Mouse (Mus musculus): ENCODE results near the gene Dnah17. TPM values are rescaled to one million over a fixed set of nuclear protein-coding genes. Genes with fewer than 3 reads are reported as not detected.

The Dnah17 gene
- total RNA-seq, 2 experiments from 2014 or later = not detected

DNA sequence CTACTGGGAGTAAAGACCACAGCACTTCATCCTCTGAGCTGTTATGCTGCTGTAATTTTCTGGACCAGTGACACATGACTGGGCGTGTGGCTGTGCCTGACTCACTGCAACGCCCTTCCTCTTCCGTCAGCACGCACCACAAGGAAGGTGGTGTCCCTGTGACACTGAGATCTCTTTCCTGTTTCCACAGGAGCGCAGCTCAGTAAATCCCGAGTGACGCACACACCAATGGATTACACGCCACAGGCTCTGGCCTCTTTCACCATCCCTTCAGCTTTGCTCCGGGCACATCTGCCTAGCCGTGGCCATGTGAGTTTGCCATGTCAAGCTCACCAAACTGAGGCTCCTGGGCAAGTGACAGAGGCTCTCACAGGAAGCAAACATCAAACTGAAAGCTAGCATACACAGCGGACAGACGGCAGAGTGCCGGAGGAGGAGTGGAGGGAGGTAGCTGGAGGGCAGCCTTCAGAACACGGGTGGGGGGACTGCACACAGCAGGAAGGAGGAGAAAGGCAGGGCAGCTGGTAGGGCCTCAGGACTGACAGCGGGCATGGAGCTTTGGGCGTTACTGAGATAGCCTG lies 15.4 kb upstream of the Dnah17 start:
- ATAC-seq (replicated peaks; ENCODE audit: low FRiP score, poor library complexity, severe bottlenecking) = no peak

DNA sequence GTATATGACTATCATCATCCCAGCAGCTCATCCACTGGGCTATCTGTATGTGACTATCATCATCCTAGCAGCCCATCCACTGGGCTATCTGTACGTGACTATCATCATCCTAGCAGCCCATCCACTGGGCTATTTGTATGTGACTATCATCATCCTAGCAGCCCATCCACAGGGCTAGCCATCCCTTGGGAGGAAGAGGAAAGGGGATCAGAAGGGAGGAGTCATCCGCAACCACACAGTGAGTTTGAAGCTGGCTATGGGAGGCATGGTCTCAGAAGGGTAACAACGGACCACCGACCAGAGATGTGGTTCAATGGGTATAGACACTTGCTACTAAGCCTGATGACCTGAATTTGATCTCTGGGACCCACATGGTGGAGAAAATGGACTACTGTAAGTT lies 14.7 kb upstream of the Dnah17 start:
- no peak for ATAC-seq (replicated peaks; ENCODE audit: low FRiP score, poor library complexity, severe bottlenecking)

DNA sequence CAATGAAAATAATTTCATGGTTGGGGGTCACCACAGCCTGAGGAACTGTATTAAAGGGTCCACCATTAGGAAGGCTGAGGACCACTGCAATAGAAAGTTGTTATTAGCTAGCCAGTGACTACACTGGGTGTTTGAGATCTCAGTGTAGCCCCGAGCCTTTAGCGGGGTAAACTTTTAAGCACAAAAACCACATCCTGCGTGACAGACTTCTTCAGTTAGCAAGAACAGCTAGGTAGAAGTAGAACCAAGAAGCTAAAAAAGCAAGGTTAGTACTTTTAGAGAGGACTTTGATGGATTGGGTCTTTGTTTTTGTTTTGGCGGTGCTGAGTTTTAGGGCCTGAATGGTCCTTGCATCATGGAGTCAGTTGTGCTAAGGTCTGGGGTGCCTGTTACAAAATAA lies 13.3 kb upstream of the Dnah17 start:
- ATAC-seq (replicated peaks; ENCODE audit: low FRiP score, poor library complexity, severe bottlenecking) = no peak

DNA sequence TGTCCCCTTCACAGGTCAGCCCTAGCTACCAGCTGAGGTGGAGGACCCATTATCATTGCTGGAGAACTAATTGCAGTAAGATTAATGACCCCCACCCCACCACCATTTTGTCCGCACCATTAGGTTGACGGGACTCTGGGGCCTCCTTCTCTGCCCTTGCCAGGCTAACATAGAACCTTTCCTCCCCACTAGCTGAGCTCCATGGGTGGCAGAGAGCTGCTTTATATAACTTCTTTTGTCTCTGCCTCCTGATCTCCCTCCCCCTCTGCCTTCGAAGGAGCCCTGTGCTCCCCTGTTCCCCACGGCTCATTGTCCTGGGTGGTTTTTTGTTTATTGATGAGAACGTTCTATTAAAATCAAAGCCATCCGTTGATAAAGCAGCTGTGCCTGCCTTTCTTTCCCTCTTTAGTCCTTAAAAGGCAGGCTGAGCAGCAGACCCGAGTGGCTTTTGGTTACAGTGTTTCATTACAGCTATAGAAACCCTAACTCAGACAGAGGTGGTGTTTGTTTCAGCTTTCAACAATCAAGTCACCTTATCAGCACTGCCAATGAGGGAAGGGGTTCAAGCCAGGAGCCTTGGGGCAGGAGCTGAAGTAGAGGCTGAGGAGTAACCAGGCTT lies 12.2 kb upstream of the Dnah17 start:
- ATAC-seq (replicated peaks; ENCODE audit: low FRiP score, poor library complexity, severe bottlenecking) = no peak

DNA sequence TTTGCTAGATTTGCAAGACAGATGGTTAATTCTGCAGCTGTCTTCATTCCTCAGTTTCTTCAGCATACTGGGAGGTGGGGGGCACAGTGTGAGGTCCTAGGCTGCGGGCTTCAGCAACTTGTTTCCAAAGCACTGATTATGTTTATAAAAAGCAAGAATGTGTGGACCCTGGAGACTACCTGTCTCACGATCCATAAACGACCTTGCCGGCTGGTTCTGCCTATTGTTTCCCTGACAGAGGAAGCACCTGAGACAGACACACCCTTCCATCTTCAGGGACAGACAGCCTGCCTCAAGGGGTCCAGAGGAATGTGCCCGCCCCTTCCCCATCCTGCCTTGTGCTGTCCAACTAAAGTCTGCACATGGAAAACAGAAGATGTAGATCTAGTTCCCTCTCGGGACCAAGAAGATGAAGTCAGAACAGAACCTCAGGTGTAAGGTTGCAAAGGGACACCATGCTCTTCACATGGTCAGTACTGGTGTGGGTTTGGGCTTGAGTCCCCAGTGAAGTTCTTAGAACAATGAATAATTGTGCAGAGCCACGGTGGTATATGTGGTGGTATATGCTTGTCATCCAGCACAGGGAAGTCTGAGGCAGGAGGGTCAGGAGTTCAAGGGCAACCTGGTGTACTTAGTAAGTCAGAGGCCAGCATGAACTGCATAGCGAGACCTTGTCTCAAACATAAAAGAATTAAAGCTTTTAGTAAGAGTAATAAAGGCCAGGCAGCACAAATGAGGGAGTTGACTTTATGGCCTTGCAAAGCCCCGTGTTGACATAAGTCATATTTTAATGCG lies 10.5 kb upstream of the Dnah17 start:
- no peak for ATAC-seq (replicated peaks; ENCODE audit: low FRiP score, poor library complexity, severe bottlenecking)

DNA sequence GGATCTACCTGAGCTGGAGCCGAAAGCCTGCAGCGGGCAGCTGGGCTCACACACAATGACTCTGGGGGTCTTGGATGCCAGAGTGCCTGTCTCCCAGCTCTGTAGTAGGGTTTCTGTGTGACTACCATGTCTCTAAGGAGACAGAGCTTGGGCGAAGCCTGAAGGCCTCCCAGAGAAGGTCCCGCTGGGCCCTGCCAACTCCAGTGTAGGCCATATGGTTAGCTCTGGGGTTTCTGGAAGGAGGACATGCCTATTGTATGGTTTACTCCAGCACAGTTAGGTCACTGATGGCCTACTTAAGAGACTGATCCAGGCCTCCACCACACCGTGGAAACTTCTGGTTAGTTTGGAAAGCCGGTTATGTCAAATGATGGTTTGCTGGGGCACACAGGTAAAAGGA lies 7.9 kb upstream of the Dnah17 start:
- no peak for ATAC-seq (replicated peaks; ENCODE audit: low FRiP score, poor library complexity, severe bottlenecking)

DNA sequence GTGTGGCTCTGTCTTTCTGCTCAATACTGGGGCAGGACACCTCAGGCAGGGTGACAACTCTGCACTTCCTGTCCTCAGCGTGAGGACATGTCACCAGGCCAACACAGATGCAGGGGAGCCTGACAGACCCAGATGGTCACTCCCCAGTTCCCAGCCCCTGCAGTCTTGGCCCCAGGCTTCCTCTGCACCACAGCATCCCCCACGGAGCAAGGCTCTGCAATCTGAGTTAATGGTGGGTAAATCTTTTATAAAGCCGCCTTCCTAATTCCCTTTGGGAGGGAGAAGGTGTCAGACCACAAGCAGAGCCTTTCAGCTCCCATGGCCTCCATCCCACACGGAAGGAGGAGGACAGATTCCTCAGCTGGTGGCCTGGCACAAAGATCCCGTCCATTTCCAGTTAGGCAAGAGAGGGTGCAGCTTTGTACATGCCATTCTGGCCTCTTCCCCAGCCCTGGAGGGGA lies 5.8 kb upstream of the Dnah17 start:
- ATAC-seq (replicated peaks; ENCODE audit: low FRiP score, poor library complexity, severe bottlenecking) = no peak

DNA sequence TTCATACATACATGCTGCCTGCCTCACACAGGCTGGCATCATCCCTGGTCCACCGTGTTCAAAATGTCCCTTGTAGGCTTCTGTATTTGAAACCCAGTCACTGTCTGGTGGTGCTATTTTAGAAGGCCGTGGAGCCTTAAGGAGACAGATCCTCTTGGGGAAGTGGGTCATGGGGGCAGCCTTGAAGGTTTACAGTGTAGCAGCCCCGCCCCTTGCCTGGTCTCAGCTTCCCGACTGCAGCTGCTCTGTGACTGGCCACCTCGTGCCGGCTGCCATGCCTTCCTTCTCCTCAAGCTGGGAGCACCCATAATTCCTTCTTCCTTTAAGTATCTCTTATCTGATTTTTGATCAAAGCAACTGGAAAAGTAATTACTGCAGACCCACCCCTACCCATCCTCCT lies 4.8 kb upstream of the Dnah17 start:
- no peak for ATAC-seq (replicated peaks; ENCODE audit: low FRiP score, poor library complexity, severe bottlenecking)

DNA sequence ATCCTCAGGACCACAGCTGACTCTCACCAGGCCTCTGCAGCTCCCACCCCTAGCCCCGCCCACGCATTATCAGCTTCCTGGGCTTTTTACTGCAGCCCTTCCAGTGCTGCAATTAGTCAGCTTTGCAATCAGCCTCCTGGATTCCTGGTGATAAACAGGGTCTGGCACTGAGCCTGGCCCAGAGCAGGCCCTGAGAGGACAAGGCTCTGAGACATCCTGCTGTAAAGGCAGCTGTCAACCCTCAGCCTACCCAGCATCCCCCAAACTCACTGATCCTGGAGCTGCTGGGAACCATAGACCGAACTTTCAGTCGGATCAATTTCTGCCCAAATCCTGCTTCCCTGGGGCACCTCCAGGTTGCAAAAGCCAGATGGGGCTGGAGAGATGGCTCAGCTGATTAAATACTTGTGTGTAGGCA lies 3.3 kb upstream of the Dnah17 start:
- peak; percentile 43; the same call in 1 of the 2 replicates for ATAC-seq (replicated peaks; ENCODE audit: low FRiP score, poor library complexity, severe bottlenecking)

DNA sequence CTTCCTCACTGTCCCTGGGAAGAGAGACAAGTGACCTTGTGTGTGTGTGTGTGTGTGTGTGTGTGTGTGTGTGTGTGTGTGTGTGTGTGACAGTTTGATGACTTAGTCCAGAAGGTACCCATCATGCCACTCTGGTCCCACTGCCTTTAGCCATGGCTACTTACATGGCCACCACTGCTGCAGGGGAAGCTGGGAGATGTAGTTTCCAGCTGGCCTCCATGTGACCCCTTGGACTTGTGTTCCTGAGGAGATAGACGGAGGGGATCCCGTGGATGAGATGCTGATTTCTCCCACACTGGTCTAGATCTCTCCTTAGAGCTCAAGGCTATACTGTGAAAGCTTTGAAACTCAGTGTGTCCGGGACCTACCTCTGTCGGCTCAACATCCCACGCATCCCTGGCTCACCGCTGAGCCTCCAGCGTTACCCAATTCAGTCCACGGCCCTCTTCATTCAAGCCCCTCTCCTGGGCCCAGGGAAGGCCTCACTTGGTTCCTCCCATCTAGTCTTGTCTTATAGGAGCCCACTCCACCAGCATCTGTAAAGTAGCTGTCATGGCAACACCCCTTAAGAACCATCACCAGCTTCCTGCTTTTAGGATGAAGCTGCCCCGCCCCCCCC lies 2.8 kb upstream of the Dnah17 start:
- ATAC-seq (replicated peaks; ENCODE audit: low FRiP score, poor library complexity, severe bottlenecking) = no peak

DNA sequence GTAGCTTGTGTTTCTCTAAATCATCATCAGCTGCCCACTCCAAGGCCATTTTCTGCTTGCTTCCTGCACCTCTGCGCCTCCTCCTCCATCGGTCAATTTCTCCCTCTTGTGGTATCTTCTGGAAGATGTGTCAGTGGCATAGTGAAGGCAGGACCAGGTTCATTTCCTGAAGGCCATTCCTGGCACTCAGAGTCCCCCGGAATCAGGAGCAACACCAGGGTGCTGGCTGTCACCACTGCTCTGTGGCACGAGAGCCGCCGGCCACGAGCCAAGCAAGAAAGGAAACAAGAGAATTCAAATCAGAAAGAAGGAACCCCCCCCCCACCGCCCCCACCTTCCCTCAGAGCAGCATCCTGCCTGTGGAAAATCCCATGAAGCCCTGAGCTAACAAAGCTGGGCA lies 1.7 kb upstream of the Dnah17 start:
- no peak for ATAC-seq (replicated peaks; ENCODE audit: low FRiP score, poor library complexity, severe bottlenecking)

DNA sequence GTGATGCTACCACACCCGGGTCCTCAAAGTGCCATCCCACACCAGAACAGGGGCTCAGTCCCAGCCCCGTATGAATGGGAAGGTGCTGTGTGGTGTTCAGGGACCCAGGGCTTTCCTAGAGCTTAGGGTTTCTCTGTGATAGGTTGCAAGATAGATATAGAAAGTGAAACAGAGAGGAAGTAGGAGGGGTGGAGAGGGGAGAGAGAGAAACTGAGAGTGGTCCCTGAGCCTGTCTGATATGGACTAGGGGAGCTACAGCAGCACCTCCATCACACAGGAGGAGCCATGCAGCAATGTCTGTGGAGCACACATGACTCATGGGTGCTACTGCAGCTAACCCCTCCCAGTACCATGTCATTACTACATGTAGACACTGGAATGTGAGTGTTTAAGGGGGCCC lies 622 bp downstream of the Dnah17 start:
- ATAC-seq (replicated peaks; ENCODE audit: low FRiP score, poor library complexity, severe bottlenecking) = no peak

DNA sequence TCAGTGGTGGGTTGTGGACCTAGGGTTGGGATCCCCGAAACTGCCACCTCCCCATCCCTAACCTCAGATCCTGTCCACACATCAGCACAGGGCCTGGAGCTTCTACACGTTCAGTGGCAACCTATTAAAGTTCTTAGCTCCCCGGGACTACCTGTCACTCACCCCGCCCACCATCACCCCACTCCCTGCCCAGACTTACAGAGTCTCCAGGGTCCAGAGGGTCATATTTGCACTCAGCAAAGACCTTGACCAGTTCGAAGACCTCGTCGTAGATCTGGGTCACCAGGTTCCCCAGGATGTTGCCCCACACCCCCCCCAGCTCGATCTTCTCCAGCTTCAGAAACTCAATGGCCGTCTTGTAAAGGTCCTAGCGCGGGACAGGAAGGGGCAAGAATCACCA lies 8.8 kb downstream of the Dnah17 start:
- no peak for ATAC-seq (replicated peaks; ENCODE audit: low FRiP score, poor library complexity, severe bottlenecking)

DNA sequence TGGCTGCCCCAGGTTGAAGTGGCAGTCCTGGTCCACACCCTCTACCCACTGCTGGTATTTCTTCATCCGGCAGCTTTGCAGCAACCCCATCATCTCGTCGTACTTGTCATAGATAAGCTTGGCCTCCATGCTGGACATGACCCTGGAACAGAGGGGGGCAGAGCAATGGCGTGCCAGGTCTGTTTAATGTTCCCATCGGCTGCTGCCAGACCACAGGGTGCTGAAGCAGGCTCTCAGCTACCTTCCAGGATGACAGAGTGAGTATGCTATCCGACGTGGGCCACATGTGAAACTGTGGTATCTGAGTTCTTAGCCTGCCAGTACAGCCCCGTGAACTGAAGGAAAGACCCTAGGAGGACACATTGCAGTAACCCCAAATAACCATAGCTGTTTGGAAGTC lies 11.7 kb downstream of the Dnah17 start:
- no peak for ATAC-seq (replicated peaks; ENCODE audit: low FRiP score, poor library complexity, severe bottlenecking)

DNA sequence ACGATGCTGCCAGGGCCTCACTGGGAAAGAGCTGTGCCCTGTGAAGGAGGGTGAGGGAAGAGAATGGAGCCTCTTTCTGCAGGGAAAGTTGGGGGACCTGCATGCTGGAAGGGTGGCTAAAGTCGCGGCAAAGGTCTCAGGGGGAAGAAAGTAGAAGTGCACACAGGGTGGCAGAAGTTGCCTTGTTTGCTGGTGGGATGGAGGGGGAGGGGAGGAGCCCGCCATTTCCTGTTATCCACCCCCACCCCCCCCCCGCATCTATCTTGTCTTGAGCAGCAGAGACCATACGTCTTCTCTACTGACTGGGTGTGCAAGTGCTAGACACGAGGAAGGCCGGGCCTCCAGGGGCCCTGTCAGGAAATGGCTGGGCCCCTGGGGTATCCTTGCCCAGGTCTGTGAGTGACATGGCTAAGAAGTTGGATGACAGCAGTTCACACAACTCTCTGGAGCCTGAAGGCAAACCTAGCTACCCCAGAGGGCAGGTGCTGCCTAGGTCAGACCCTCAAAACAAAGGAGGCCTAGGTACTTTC lies 15.8 kb downstream of the Dnah17 start:
- ATAC-seq (replicated peaks; ENCODE audit: low FRiP score, poor library complexity, severe bottlenecking) = no peak

DNA sequence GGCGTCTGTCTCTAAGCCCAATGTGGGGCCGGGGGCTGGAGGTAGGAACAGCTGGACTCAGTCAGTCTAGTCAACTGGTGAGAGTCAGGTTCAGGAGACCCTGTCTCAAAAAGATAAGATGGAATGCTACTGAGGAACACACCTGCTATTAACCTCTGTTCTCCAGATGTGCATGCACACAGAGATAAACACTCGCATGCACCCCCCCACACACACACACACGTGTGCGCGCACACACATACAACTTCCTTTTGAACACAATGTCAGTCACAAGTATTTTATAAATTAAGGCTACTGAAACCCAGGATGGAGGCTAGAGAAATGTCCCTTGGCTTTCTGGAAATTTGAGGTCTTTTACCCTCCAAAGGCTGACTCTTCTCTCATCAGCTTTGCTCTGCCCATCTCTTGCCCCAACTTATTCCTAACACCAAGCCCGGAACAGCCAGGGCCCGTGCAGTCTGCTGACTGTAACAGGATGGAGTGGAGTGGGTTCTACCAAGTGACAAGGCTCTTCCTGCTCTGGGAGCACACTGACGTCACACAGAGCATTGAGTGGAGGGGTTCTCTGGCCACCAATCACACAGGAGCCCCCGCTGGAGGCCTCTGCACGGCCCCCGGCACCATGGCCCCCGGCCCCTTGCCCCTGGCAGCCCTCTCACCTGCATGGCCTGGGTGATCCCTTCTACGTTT lies 16.8 kb downstream of the Dnah17 start:
- no peak for ATAC-seq (replicated peaks; ENCODE audit: low FRiP score, poor library complexity, severe bottlenecking)

DNA sequence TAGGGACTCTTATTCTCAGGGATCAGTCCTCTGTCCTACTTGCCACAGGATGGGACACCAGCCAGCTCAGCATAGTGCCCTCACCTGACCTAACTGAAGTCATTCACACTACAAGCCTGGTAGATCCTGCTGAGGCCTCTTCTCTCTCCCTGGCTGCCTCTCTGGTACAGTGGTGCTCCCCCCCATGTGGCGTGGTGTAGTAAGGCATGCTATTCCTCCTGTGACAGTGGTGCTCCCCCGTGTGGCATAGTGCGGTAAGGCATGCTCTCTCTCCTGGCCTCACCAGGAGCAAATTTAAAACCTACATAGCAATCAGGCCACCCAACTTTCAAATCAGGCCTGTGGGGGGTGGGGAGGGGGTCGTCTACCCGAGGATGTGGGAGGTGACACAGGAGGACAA lies 26.4 kb downstream of the Dnah17 start:
- peak; percentile 76 for ATAC-seq (replicated peaks; ENCODE audit: low FRiP score, poor library complexity, severe bottlenecking)

DNA sequence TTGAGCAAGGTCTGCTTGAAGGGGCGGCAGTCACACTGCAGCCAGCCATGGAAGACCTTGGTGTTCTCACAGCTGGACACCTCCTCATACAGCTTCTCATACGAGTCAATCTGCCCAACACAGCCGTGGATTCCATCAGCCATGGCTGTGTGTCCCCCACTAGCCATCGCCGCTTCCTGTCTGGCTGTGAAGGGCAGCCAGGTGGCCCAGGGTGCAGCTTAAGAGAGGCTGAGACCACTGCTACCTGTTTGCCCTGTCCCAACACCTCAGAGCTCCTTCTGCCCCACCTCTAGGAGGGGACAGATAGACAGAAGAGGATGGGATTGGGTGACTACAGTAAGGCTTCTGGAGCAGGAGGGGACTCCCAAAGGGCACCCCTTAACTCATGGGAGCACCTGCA lies 27.1 kb downstream of the Dnah17 start:
- ATAC-seq (replicated peaks; ENCODE audit: low FRiP score, poor library complexity, severe bottlenecking) = no peak; the same call in 1 of the 2 replicates

DNA sequence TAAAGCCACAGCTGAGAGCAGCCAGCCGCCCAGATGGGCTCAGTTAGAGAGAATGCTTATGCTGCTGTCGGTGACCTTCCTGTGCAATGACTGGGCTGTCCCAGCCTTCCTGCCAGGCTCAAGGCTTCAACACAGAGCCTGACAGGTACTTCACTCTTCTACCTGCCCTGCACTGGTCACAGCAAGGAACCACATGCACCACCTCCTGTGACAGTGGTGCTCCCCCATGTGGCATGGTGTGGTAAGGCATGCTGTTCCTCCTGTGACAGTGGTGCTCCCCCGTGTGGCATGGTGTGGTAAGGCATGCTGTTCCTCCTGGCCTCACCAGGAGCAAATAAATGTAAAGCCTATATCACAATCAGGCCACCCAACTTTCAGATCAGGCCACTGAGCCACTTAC lies 27.6 kb downstream of the Dnah17 start:
- peak; percentile 83 for ATAC-seq (replicated peaks; ENCODE audit: low FRiP score, poor library complexity, severe bottlenecking)

DNA sequence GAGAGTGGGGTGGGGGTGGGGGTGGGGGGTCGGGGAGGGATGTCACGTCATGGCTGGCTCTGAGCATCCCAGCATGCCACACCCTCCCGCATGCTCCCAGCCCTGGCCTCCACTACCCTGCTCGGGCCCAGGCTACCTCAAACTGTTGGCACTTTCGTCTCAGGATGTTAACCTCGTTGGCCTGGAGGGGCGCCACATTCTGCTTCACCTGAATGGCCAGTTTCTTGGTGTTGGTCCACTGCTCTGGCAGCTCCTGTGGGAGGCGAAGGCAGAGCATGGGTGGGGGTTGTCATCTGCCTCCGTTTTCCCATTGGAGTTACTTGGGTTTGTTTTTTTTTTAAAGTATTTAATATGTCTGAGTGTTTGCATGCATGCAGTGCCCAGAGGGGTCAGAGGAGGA lies 29.3 kb downstream of the Dnah17 start:
- ATAC-seq (replicated peaks; ENCODE audit: low FRiP score, poor library complexity, severe bottlenecking) = no peak

All from erythroblast, adult 5-6 weeks (primary cell).